Mouse (Mus musculus): ENCODE measurements around the gene Arhgap18. TPM values are rescaled to one million over a fixed set of nuclear protein-coding genes. Genes with fewer than 3 reads are reported as not detected.

Arhgap18 gene
- polyA plus RNA-seq, 1 experiment from 2014 or later = 18.0 TPM

- Histone ChIP-seq H3K4me1 (ENCODE audit: control insufficient read depth, insufficient read depth, low read length) (no peaks in the 10 kb centered on the region), H3K27ac (ENCODE audit: low read depth, low read length) (no peak overlapping the region), H3K9ac (ENCODE audit: low read length) (no peak overlapping the region), H3K36me3 (ENCODE audit: control insufficient read depth, insufficient read depth, low read length) (no peaks in the 10 kb centered on the region), H3K9me3 (replicated peaks; ENCODE audit: control insufficient read depth, low read length) (no peaks in the 10 kb centered on the region), H3K4me2 (ENCODE audit: low read length) (no peak overlapping the region), H3K27me3 (replicated peaks; ENCODE audit: control insufficient read depth, insufficient read depth, low read length) (no peaks in the 10 kb centered on the region), H3K4me3 (ENCODE audit: low read depth, low read length) (no peak overlapping the region)
- WGBS = 3% methylated on average over 4 of the region's 4 CpGs
- peak; percentile 89 for DNase-seq (ENCODE audit: low spot score)
- ATAC-seq = peak; percentile 92
Observed at GRCm38 (mm10) chr10:26890269-26890955, 137.2 kb downstream of the Arhgap18 start.

- Histone ChIP-seq H3K9ac (ENCODE audit: low read length) (no peak overlapping the region), H3K4me3 (ENCODE audit: low read depth, low read length) (no peak overlapping the region), H3K4me1 (ENCODE audit: control insufficient read depth, insufficient read depth, low read length) (no peaks in the 10 kb centered on the region), H3K27me3 (replicated peaks; ENCODE audit: control insufficient read depth, insufficient read depth, low read length) (no peaks in the 10 kb centered on the region), H3K27ac (ENCODE audit: low read depth, low read length) (no peak overlapping the region), H3K36me3 (ENCODE audit: control insufficient read depth, insufficient read depth, low read length) (no peaks in the 10 kb centered on the region), H3K9me3 (replicated peaks; ENCODE audit: control insufficient read depth, low read length) (no peaks in the 10 kb centered on the region), H3K4me2 (ENCODE audit: low read length) (no peak overlapping the region)
- no peak for DNase-seq (ENCODE audit: low spot score)
- WGBS = 77% methylated on average over 1 of the region's 1 CpGs
- ATAC-seq = no peak
Observed at GRCm38 (mm10) chr10:26893091-26893490, 139.9 kb downstream of the Arhgap18 start.

GRCm38 (mm10) chr10:26895726-26896125 is 142.5 kb downstream of the Arhgap18 start:
- DNase-seq (ENCODE audit: low spot score) = no peak

GRCm38 (mm10) chr10:26900426-26900825 is 147.2 kb downstream of the Arhgap18 start:
- ATAC-seq (no peak), DNase-seq (ENCODE audit: low spot score) (no peak)
- no peak overlapping the region for H3K9ac ChIP-seq (ENCODE audit: low read length)
- no peaks in the 10 kb centered on the region for H3K9me3 ChIP-seq (replicated peaks; ENCODE audit: control insufficient read depth, low read length)
- H3K27ac ChIP-seq (ENCODE audit: low read depth, low read length) = no peak overlapping the region
- H3K36me3 ChIP-seq (ENCODE audit: control insufficient read depth, insufficient read depth, low read length) = no peaks in the 10 kb centered on the region
- H3K4me3 ChIP-seq (ENCODE audit: low read depth, low read length) = no peak overlapping the region
- H3K4me1 ChIP-seq (ENCODE audit: control insufficient read depth, insufficient read depth, low read length) = no peaks in the 10 kb centered on the region
- H3K27me3 ChIP-seq (replicated peaks; ENCODE audit: control insufficient read depth, insufficient read depth, low read length) = no peaks in the 10 kb centered on the region
- 77% methylated on average over 1 of the region's 1 CpGs for WGBS
- no peak overlapping the region for H3K4me2 ChIP-seq (ENCODE audit: low read length)

More at GRCm38 (mm10) chr10:26895726-26896125, 142.5 kb downstream of the Arhgap18 start:
- Histone ChIP-seq H3K9me3 (replicated peaks; ENCODE audit: control insufficient read depth, low read length) (no peaks in the 10 kb centered on the region), H3K4me3 (ENCODE audit: low read depth, low read length) (no peak overlapping the region), H3K27ac (ENCODE audit: low read depth, low read length) (no peak overlapping the region), H3K9ac (ENCODE audit: low read length) (no peak overlapping the region), H3K4me1 (ENCODE audit: control insufficient read depth, insufficient read depth, low read length) (no peaks in the 10 kb centered on the region), H3K36me3 (ENCODE audit: control insufficient read depth, insufficient read depth, low read length) (no peaks in the 10 kb centered on the region), H3K27me3 (replicated peaks; ENCODE audit: control insufficient read depth, insufficient read depth, low read length) (no peaks in the 10 kb centered on the region), H3K4me2 (ENCODE audit: low read length) (no peak overlapping the region)
- ATAC-seq = no peak
- WGBS = 84% methylated on average over 6 of the region's 6 CpGs

- H3K9ac ChIP-seq (ENCODE audit: low read length) = no peak overlapping the region
- no peak overlapping the region for H3K27ac ChIP-seq (ENCODE audit: low read depth, low read length)
- no peak overlapping the region for H3K4me3 ChIP-seq (ENCODE audit: low read depth, low read length)
- 90% methylated on average over 1 of the region's 1 CpGs for WGBS
- no peak for DNase-seq (ENCODE audit: low spot score)
- H3K4me2 ChIP-seq (ENCODE audit: low read length) = no peak overlapping the region
- ATAC-seq = no peak
- H3K9me3 ChIP-seq (replicated peaks; ENCODE audit: control insufficient read depth, low read length) = no peaks in the 10 kb centered on the region
- no peaks in the 10 kb centered on the region for H3K4me1 ChIP-seq (ENCODE audit: control insufficient read depth, insufficient read depth, low read length)
- H3K36me3 ChIP-seq (ENCODE audit: control insufficient read depth, insufficient read depth, low read length) = no peaks in the 10 kb centered on the region
- no peaks in the 10 kb centered on the region for H3K27me3 ChIP-seq (replicated peaks; ENCODE audit: control insufficient read depth, insufficient read depth, low read length)
Observed at GRCm38 (mm10) chr10:26903781-26904180, 150.6 kb downstream of the Arhgap18 start.

- Histone ChIP-seq H3K27ac (ENCODE audit: low read depth, low read length) (no peak overlapping the region), H3K4me1 (ENCODE audit: control insufficient read depth, insufficient read depth, low read length) (0 out of 2 replicates have a peak, but pooled peaks cover 2% of the 10 kb centered on the region), H3K4me3 (ENCODE audit: low read depth, low read length) (no peak overlapping the region), H3K27me3 (replicated peaks; ENCODE audit: control insufficient read depth, insufficient read depth, low read length) (no peaks in the 10 kb centered on the region), H3K9ac (ENCODE audit: low read length) (no peak overlapping the region), H3K36me3 (ENCODE audit: control insufficient read depth, insufficient read depth, low read length) (no peaks in the 10 kb centered on the region), H3K4me2 (ENCODE audit: low read length) (no peak overlapping the region), H3K9me3 (replicated peaks; ENCODE audit: control insufficient read depth, low read length) (no peaks in the 10 kb centered on the region)
- 83% methylated on average over 3 of the region's 3 CpGs for WGBS
- no peak for ATAC-seq
- no peak for DNase-seq (ENCODE audit: low spot score)
Observed at GRCm38 (mm10) chr10:26911176-26911575, 158.0 kb downstream of the Arhgap18 start.

GRCm38 (mm10) chr10:26912112-26912797 is 159.0 kb downstream of the Arhgap18 start:
- peak; percentile 63 for DNase-seq (ENCODE audit: low spot score)
- WGBS = 49% methylated on average over 7 of the region's 7 CpGs
- H3K4me3 ChIP-seq (ENCODE audit: low read depth, low read length) = no peak overlapping the region
- no peaks in the 10 kb centered on the region for H3K36me3 ChIP-seq (ENCODE audit: control insufficient read depth, insufficient read depth, low read length)
- peak; percentile 81 for ATAC-seq
- no peaks in the 10 kb centered on the region for H3K27me3 ChIP-seq (replicated peaks; ENCODE audit: control insufficient read depth, insufficient read depth, low read length)
- H3K4me2 ChIP-seq (ENCODE audit: low read length) = no peak overlapping the region
- no peak overlapping the region for H3K9ac ChIP-seq (ENCODE audit: low read length)
- 0 out of 2 replicates have a peak, but pooled peaks cover 2% of the 10 kb centered on the region for H3K4me1 ChIP-seq (ENCODE audit: control insufficient read depth, insufficient read depth, low read length)
- H3K27ac ChIP-seq (ENCODE audit: low read depth, low read length) = no peak overlapping the region
- no peaks in the 10 kb centered on the region for H3K9me3 ChIP-seq (replicated peaks; ENCODE audit: control insufficient read depth, low read length)

- 24% methylated on average over 1 of the region's 1 CpGs for WGBS
- no peak overlapping the region for H3K9ac ChIP-seq (ENCODE audit: low read length)
Observed at GRCm38 (mm10) chr10:26912807-26913206, 159.6 kb downstream of the Arhgap18 start.

More at GRCm38 (mm10) chr10:26912807-26913206, 159.6 kb downstream of the Arhgap18 start:
- DNase-seq (ENCODE audit: low spot score) = peak; percentile 28
- Histone ChIP-seq H3K9me3 (replicated peaks; ENCODE audit: control insufficient read depth, low read length) (no peaks in the 10 kb centered on the region), H3K4me2 (ENCODE audit: low read length) (no peak overlapping the region), H3K27me3 (replicated peaks; ENCODE audit: control insufficient read depth, insufficient read depth, low read length) (no peaks in the 10 kb centered on the region), H3K4me1 (ENCODE audit: control insufficient read depth, insufficient read depth, low read length) (0 out of 2 replicates have a peak, but pooled peaks cover 2% of the 10 kb centered on the region), H3K27ac (ENCODE audit: low read depth, low read length) (no peak overlapping the region), H3K4me3 (ENCODE audit: low read depth, low read length) (no peak overlapping the region), H3K36me3 (ENCODE audit: control insufficient read depth, insufficient read depth, low read length) (no peaks in the 10 kb centered on the region)
- ATAC-seq = peak; percentile 68
